Comparison of ENCODE assay signal across 20 mouse cellular contexts in the genomic region with DNA sequence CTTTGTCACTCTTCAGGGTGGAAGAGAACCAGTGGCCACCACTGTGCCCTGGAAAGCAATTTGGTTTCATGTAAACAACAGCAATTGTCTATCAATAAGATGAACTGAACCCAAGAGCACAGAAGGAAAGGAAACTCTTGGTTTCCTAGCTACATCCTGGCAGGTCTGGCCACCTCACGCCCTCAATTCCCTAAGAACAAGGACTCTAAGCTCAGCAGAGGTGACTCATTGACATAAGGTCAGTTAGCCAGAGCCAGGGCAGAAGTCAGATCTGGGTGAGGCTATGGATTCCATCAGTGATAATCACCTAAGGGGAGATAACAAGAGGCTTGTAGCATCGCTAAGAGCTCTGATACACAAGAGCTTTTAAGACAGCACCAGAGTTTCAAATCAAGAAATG.
"Had no signal": no experiment of that assay in that cellular context is flagged by ENCODE, and none has a peak within 500 bp of the region (broad histone marks: within the 10 kb centered on the region; RNA-seq: fewer than 3 reads in every experiment).

No protein-coding gene starts in this region.

- DNase-seq: kidney, adult 9 months; kidney, postnatal 14 days; kidney, postnatal 4 days; liver; lung, adult 18-20 months; lung, postnatal 14 days; lung, postnatal 4 days; midbrain, embryonic 14.5 days; retina, postnatal 1 day; right cerebral cortex, postnatal 25 days; thymus, adult 18-20 months; thymus, postnatal 36 days had no signal

- H3K9ac ChIP-seq: limb, embryonic 13.5 days; liver, embryonic 12.5 days; liver, embryonic 15.5 days; lung, embryonic 15.5 days; neural tube, embryonic 12.5 days; neural tube, embryonic 15.5 days had no signal

- ATAC-seq: liver, embryonic 12.5 days had no signal

- H3K27ac ChIP-seq: limb, embryonic 10.5 days; limb, embryonic 13.5 days; liver, embryonic 12.5 days; liver, embryonic 15.5 days; lung, embryonic 15.5 days; neural tube, embryonic 12.5 days; neural tube, embryonic 15.5 days had no signal

- H3K9me3 ChIP-seq: limb, embryonic 10.5 days; limb, embryonic 13.5 days; liver, embryonic 12.5 days; liver, embryonic 15.5 days; lung, embryonic 15.5 days; neural tube, embryonic 12.5 days; neural tube, embryonic 15.5 days had no signal

- H3K4me2 ChIP-seq: limb, embryonic 13.5 days; liver, embryonic 12.5 days; liver, embryonic 15.5 days; lung, embryonic 15.5 days; midbrain, embryonic 11.5 days; neural tube, embryonic 12.5 days; neural tube, embryonic 15.5 days had no signal

- H3K4me3 ChIP-seq: limb, embryonic 10.5 days; limb, embryonic 13.5 days; liver, embryonic 12.5 days; liver, embryonic 15.5 days; lung, embryonic 15.5 days; neural tube, embryonic 12.5 days; neural tube, embryonic 15.5 days had no signal

- H3K36me3 ChIP-seq: limb, embryonic 10.5 days; limb, embryonic 13.5 days; liver, embryonic 12.5 days; liver, embryonic 15.5 days; lung, embryonic 15.5 days; neural tube, embryonic 12.5 days; neural tube, embryonic 15.5 days had no signal

- H3K27me3 ChIP-seq: limb, embryonic 13.5 days; liver, embryonic 12.5 days; liver, embryonic 15.5 days; lung, embryonic 15.5 days; neural tube, embryonic 12.5 days; neural tube, embryonic 15.5 days had no signal
